Mouse (Mus musculus): Measurements from ENCODE around the gene Spg11. TPM values are rescaled to one million over a fixed set of nuclear protein-coding genes. Genes with fewer than 3 reads are reported as not detected.

Gene Spg11
- polyA plus RNA-seq (2012; rRNA removed; ENCODE audit: low replicate concordance), result 2.7 and 3.8 TPM in 2 replicates

GRCm38 (mm10) chr2:122117961-122118958 lies at the start of gene Spg11:
Gene Spg11, minus strand, starts transcription at chr2:122118386.

GRCm38 (mm10) chr2:122160680-122161079 lies 42.5 kb upstream of the Spg11 start, which contains the start of gene Trim69:
Gene Trim69, plus strand, starts transcription at chr2:122160700.

DNA sequence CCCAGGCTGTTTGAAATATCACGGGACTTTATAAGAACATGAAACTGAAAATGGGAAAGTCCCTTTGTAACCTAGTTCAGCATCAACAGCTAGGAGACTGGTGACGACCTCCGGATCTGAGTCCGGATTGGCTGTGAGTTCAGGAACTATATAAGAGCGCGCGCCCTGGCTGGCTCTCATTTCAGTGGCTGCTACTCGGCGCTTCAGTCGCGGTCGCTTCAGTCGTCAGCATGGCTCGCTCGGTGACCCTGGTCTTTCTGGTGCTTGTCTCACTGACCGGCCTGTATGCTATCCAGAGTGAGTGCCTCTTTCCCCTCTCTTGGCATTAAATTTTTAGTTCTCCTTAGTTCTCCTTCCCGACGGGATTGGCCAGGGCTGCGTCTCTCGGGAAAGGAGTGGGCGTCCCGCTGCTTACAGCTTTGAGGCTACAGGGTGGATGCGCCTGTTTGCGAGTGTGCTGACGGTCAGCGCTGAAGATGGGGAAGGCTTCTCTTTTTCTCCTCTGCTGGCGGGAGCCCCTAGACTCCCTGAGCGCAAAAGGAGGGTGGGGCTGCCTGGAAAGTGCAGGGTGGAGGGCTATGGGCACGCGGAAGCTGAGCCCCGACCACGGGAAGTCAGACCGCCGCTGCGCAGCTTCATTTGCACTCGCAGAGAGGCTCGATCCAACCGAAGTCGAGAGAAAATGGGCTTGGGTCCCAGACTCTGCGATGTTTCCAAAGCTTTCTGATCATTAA lies 29.5 kb upstream of the Spg11 start, which contains the start of gene B2m:
Gene B2m (plus strand): TSS at position 179 of the 734 bp plus-strand sequence.

DNA sequence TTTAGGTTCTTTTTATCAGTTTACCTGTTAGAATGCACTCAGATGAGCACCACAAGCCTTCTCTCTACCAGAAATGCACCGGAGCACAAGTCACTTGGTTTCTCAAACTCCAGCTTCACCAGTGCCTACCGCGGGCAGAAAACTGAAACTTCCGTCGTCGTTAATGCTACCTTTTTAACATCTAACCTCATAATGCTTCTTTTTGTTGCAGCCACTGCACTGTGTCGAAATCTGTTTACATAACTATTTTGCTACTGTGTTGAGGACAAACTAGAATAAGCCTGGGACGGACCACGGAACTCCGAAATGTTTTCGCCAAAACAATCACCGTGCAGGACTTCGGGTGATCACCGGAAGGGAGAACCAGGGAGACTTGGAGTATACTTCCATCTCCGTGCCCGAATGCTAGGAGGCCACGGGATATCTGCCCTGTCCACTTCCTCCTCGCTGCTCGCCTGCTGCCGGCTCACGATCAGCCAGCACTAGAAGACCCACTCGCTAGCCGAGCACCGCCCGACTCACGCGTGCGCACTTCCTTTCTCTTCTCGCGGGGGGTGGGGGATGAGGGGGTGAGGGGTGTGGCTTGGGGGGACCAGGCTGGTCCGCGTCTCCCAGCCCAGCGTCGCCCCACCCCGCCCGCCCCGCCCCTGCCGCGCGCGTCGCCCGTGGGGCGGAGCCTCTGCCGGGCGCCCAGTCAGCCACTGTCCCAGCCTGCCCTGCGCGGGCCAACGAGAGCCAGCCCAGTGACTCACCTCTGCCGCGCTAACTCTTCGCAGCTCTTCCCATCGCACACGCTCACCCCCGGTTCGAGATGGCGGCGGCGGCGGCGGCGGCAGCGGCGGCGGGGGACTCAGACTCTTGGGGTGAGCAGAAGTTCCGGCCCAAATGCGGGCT lies 90.1 kb downstream of the Spg11 start, which contains the start of gene Eif3j1:
Gene Eif3j1 (plus strand): TSS at position 685 of the 894 bp plus-strand sequence.

Other genes with a start within 250 kb of the Spg11 start
- gene Ctdspl2, start 162.4 kb downstream of the Spg11 start, polyA plus RNA-seq (2012; rRNA removed; ENCODE audit: low replicate concordance), result 0.52 and 0.57 TPM in 2 replicates
- gene Mageb3, start 162.3 kb downstream of the Spg11 start, polyA plus RNA-seq (2012; rRNA removed; ENCODE audit: low replicate concordance), result not detected in 2 replicates
- gene Eif3j1, start 89.8 kb downstream of the Spg11 start, polyA plus RNA-seq (2012; rRNA removed; ENCODE audit: low replicate concordance), result 2.8 and 3.4 TPM in 2 replicates
- gene B2m, start 29.3 kb upstream of the Spg11 start, polyA plus RNA-seq (2012; rRNA removed; ENCODE audit: low replicate concordance), result 999 and 1,700 TPM in 2 replicates
- gene Trim69, start 42.3 kb upstream of the Spg11 start, polyA plus RNA-seq (2012; rRNA removed; ENCODE audit: low replicate concordance), result not detected in 2 replicates
- not detected in 2 replicates for gene Patl2, start 67.8 kb upstream of the Spg11 start, polyA plus RNA-seq (2012; rRNA removed; ENCODE audit: low replicate concordance)
- gene Terb2, start 67.9 kb upstream of the Spg11 start, polyA plus RNA-seq (2012; rRNA removed; ENCODE audit: low replicate concordance), result not detected in 2 replicates
- gene Sord, start 116.4 kb upstream of the Spg11 start, polyA plus RNA-seq (2012; rRNA removed; ENCODE audit: low replicate concordance), result 11.8 and 30.9 TPM in 2 replicates
- 4.8 and 7.1 TPM in 2 replicates for gene Duox2, start 180.1 kb upstream of the Spg11 start, polyA plus RNA-seq (2012; rRNA removed; ENCODE audit: low replicate concordance)
- 10.0 and 12.2 TPM in 2 replicates for gene Duoxa2, start 180.5 kb upstream of the Spg11 start, polyA plus RNA-seq (2012; rRNA removed; ENCODE audit: low replicate concordance)
- 0.11 and 0.22 TPM in 2 replicates for gene Duoxa1, start 195.3 kb upstream of the Spg11 start, polyA plus RNA-seq (2012; rRNA removed; ENCODE audit: low replicate concordance)
- 0.05 and 0.28 TPM in 2 replicates for gene Duox1, start 197.3 kb upstream of the Spg11 start, polyA plus RNA-seq (2012; rRNA removed; ENCODE audit: low replicate concordance)

All from duodenum, adult 2 months (tissue).